Mouse (Mus musculus) large intestine, adult 2 months (tissue): ENCODE measurements around the gene Hdgfl3. TPM values are rescaled to one million over a fixed set of nuclear protein-coding genes. Genes with fewer than 3 reads are reported as not detected.

ENCODE experiments used
- DNase-seq: peaks from one replicate; pipeline ENCODE4 v3.0.0-alpha.2; 2012; ENCODE audit warnings: low read depth, low spot score
- WGBS: fragments of 180-500 bp; shearing (Covaris S2); methylation state at CpG from one replicate; pipeline ENCODE4 v1.1.7; 2018; 5-methylcytosine and 5-hydroxymethylcytosine counted together
- polyA plus RNA-seq: library from polyadenylated mRNA; depleted of rRNA; stranded (reverse); fragments of >200 nt; gene quantifications from 2 replicates; pipeline ENCODE4 v1.2.3, GENCODE M21; 2012; rRNA removed

Hdgfl3 gene
- 0.67 and 0.93 TPM in 2 replicates for polyA plus RNA-seq

GRCm38 (mm10) chr7:81934267-81934745 lies at the start of gene Hdgfl3:
Gene Hdgfl3 (minus strand): TSS chr7:81934473.
- DNase-seq, result no peak
- 2% methylated on average over 63 of the region's 63 CpGs for WGBS

DNA sequence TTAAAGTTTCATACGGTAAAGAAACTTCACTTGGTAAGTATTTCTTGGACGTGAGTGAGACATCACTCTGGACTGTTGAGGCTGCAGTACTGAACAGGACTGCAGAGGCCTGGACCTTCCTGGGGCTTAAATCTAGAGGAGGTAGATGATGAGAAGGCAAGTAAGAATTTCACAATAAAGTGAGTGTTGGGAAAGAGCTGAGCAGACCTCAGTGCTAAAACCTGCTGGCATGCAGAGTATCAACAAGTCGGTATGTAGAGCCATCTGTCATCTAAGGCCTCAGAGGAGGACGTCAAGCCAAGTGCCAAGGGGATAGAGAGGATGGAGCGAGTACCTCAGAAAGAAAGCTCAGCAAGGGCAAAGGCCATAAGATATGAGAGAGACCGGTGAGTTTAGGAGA lies 49.4 kb upstream of the Hdgfl3 start:
- DNase-seq, result no peak
- 80% methylated on average over 6 of the region's 6 CpGs for WGBS

GRCm38 (mm10) chr7:81978304-81978703 lies 44.0 kb upstream of the Hdgfl3 start:
- DNase-seq, result no peak
- 70% methylated on average over 8 of the region's 8 CpGs for WGBS

GRCm38 (mm10) chr7:81974616-81975015 lies 40.3 kb upstream of the Hdgfl3 start:
- 85% methylated on average over 10 of the region's 10 CpGs for WGBS
- DNase-seq, result no peak

DNA sequence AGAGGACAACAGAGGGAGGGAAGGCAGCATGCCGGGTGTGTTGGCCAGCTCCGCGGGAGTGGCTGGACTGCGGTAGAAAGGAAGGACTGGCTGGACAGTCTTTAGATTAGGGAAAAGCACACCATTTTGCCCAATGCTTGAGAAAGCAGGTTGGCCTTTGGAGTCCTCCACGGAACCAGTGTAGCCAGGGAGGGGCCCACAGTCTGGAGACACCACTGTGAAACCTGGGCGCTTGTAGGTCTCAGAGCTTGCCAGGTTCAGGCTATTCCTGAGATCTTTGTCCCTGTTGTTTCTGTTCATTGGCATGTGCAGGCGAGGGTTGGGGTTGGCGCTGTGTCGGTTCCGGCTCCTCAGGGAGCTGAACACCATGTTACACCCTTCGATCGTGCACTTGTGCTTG lies 39.7 kb upstream of the Hdgfl3 start:
- DNase-seq, result no peak
- WGBS, result 89% methylated on average over 12 of the region's 12 CpGs

- 92% methylated on average over 5 of the region's 5 CpGs for WGBS
These were observed 39.1 kb upstream of the Hdgfl3 start for GRCm38 (mm10) chr7:81973339-81973738.

DNA sequence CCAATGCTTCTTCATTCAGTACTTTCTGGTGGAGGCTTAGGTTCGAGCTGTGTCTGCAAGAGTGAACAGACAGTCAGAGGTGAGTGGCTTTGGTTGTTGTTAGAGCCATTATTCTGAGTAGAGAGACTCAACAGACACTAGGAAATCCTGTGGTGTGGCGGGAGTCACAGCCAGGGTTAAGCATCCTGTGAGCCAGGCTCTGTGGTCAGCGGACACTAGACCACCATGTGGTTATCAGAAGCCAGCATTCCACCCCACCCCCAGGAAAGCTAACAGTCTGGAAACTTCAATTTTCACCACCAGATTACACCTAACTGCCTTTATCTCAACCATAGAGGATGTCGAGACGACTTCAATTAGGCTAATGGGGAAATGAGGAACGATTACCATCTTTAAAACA lies 34.7 kb upstream of the Hdgfl3 start:
- no peak for DNase-seq
- 75% methylated on average over 6 of the region's 6 CpGs for WGBS

More at GRCm38 (mm10) chr7:81973339-81973738, 39.1 kb upstream of the Hdgfl3 start:
- DNase-seq, result no peak

DNA sequence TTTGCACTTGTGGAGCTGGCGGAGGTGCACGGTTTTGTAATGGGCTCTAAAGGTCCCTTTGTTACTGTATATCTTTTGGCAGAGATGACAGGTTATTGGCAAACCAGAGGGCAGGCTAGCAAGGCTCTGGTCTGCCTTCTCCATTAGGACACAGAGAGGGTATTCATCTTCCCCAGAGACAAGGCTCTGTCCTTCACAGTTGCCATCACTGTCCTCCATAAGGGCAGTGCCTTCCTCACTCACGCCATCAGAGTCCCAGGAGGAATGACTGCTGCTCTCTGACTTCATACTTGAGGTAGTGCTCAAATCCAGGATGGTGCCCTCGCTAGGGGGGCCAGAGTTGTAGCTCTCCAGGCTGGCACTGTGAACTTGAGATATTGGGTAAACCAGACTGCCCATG lies 34.2 kb upstream of the Hdgfl3 start:
- WGBS, result 71% methylated on average over 4 of the region's 4 CpGs
- DNase-seq, result no peak

DNA sequence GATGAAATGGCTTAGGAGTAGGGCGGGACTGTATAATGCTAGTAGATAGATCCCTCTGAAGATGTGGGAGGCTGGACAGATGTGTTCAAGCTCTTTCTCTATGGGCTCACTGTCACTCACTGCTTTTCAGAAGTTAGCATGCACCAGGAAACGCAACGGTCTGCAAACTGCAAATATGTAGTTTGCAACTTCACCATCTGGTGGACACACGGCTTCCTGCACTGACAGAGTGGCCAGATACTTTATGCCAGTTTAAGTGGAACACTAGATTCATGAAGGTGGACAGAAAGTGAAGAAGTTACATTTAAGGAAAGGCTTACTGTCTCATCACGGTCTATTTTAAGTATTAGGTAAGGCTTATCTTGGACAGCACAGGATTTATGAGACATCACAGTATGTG lies 31.9 kb upstream of the Hdgfl3 start:
- DNase-seq, result no peak
- 74% methylated on average over 5 of the region's 5 CpGs for WGBS

- peak; percentile 13 for DNase-seq
- WGBS, result 2% methylated on average over 3 of the region's 3 CpGs
These were observed 25.4 kb upstream of the Hdgfl3 start for GRCm38 (mm10) chr7:81959704-81960103.

DNA sequence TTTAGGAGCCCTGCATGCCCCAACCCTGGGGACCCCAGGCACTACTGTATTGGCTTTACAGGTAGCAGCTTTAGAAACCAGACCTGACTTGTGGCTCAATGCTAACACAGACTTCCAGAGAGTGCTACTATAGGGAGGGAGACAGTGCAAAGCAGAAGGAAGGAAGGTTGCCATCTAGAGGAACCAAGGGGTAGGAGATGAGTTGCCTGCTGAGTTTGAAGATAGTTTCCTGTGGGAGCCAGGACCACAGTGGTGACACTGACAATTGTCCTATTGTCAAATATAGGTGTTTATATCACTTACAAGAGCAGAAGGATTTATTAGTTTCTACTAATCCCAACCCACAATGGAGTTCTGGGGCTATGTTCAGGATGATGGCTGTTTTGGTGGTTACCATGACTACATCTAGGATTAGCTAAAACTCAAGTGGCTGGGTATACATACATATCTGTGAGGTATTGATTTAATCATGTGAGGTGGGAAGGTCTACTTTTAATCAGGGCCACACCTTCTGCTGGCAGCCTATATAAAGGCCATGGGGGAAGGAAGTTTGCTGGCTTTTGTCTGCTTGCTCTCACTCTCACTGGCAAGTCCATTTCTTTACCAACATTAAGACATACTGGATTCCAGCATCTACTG lies 20.1 kb upstream of the Hdgfl3 start:
- DNase-seq, result no peak

GRCm38 (mm10) chr7:81950499-81950898 lies 16.2 kb upstream of the Hdgfl3 start:
- no peak for DNase-seq
- WGBS, result 66% methylated on average over 2 of the region's 2 CpGs

DNA sequence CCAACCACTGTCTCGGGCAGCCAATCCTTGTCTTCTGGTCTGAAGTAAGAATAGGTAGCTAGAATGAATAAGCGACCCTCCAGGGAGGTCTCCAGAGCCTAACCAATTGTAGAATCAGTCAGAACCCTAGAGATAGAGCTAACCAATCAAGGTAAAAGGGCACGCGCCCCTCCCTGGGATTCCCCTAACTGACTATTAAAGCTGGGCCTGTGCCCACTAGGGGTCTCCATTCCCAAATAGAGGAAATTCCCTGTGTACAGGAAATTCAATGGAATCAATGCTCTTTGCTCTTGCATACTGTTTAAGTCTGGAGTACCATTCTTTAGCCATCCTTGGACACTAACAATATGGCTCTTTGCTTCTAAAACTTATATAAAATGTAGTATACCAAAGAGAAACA lies 11.1 kb upstream of the Hdgfl3 start:
- 30% methylated on average over 4 of the region's 4 CpGs for WGBS
- DNase-seq, result no peak

GRCm38 (mm10) chr7:81934806-81935205 lies 533 bp upstream of the Hdgfl3 start:
- 16% methylated on average over 5 of the region's 5 CpGs for WGBS
- DNase-seq, result no peak

- 2% methylated on average over 103 of the region's 103 CpGs for WGBS
- no peak for DNase-seq
These were observed 539 bp downstream of the Hdgfl3 start for GRCm38 (mm10) chr7:81933601-81934266.

DNA sequence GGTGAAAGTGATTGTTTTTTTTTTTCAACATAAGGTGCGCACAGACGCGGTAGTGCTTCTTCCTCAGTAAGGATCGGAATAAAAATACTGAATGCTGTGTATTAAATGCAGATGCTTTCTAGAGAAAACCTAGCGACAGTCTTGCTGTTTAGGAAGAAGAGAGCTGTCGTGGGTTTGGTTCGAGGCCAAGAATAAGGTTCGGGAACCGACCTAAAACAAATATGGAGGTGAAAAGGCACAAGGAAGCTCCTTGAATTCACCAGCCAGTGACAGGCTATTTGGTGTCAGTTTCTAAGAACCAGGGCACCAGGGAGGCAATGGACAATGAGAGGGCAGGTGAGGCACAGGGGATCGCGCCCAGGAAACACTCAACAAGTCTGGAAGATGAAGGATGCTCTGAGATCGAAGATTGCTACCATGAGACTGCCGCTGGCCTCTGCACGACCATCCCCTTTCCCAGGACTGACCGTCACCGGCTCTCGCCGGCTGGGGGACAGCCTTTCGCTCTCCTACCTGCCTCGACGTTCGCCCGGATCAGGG lies 1.1 kb downstream of the Hdgfl3 start:
- no peak for DNase-seq
- 9% methylated on average over 23 of the region's 23 CpGs for WGBS

DNA sequence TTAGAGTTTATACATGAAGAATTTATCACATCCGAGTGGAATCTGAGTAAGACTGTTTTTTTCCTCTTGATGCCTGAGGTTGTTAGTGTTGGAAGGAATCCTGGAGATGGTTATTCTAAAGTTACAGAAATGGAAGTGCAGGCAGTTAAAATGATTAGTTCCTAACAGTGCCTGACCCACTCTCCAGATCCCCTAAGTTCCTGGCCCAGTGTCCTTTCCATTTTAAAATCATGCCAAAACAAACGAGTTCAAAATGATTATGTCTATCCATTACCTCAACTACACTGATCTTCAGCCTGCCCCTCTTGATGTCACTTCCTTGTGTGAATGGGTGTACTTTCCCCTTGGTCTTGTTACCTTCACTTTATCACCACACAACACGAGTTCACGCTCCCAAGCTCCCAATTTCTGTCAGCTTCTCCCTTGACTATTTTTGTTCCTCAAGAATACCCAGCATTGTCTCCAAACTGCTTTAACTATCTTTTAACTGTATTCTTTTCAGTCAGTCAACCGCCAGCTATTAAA lies 1.7 kb downstream of the Hdgfl3 start:
- DNase-seq, result no peak
- 42% methylated on average over 5 of the region's 5 CpGs for WGBS

GRCm38 (mm10) chr7:81928998-81929397 lies 5.3 kb downstream of the Hdgfl3 start:
- WGBS, result 75% methylated on average over 7 of the region's 7 CpGs
- no peak for DNase-seq

- no peak for DNase-seq
- WGBS, result 14% methylated on average over 1 of the region's 1 CpGs
These were observed 12.8 kb downstream of the Hdgfl3 start for GRCm38 (mm10) chr7:81921379-81921952.

DNA sequence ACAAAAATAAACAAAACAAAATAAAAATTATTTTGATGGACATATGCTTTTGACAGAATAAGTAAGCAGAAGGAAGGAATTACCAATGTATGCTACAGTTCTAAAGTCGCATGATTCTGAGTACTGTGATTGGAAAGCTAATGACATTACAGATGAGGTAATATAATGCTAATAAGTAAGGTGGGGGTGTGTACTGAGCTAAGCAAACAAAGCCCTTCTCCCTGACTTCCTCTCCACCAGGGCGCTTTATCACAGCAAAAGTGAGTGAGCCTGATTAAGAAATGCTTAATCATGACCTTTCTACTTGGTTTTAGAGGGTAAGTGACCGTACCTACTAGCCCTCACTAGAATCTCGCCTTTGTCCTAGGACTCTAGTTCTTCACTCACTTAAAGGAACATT lies 14.0 kb downstream of the Hdgfl3 start:
- DNase-seq, result no peak
- WGBS, result 69% methylated on average over 4 of the region's 4 CpGs

DNA sequence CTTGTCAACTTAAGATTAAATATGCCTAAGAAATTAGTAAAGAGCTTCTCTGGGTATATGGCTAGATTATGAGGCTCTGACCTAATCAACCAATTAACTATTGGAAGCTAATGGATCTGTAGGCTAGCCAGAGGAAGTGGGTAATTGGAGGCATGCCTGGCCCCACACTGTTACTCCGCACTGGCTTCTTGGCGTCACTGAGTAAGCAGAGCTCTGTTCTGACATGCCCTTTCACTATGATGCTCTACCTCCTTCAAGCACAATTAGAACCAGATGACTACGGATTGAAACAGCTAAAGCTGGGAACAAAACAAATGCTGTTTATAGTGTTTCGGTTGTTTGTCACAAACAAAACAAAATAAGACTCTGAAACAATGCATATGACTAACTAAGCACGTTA lies 16.0 kb downstream of the Hdgfl3 start:
- no peak for DNase-seq
- 71% methylated on average over 5 of the region's 5 CpGs for WGBS
